Mouse (Mus musculus): ENCODE measurements around the gene Csf2rb2. TPM values are rescaled to one million over a fixed set of nuclear protein-coding genes. Genes with fewer than 3 reads are reported as not detected.
A peak's percentile ranks its signal among the peaks of the same experiment; 100 is the strongest.
"Not testable (repeated sequence)": the region's sequence is repeated elsewhere in the genome, so short reads cannot be mapped to it uniquely, and the experiment has no call there.

The Csf2rb2 gene
- total RNA-seq (2021) = 1 to 10 TPM; 1.1 to 1.2 TPM
- 1.2 and 2.2 TPM in 2 replicates for polyA plus RNA-seq (2012; rRNA removed)
- long read RNA-seq = 0 reads

DNA sequence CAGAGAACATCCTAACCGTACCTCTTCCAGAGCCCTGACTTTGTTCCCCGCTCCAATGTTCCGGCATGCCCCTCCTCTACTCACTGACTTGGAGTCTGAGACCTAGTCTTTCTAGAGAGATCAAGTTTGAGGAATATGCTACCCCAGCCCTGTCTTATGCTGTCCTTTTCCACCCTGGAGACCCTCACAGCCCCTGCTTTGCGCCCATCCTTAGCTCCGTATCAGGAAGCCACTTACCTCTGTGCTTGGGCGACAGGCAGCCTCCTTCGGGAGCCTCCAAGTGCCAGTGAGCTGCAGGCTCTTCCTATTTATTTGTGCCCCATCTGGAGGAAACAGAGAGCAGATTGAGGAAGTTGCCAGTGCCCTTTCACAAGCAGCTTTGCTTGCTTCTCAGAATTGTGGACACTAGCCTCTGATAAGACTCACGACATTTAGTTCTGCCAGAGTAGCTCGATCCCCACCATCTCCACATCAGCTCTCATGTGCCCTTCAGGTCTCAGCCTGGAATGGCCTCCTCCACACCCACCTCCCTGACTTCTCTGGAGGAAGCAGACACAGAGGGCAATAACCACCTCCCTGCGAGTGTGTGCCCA lies at the start of gene Csf2rb2:
Csf2rb2 (minus strand) TSS at position 381 of the 593 bp plus-strand sequence.
- no peak for DNase-seq

- peak; percentile 44 for DNase-seq
Observed at GRCm38 (mm10) chr15:78354958-78355357, 49.4 kb upstream of the Csf2rb2 start.

GRCm38 (mm10) chr15:78351586-78352165 lies 46.2 kb upstream of the Csf2rb2 start:
- no peak for DNase-seq

GRCm38 (mm10) chr15:78344567-78344966 lies 39.0 kb upstream of the Csf2rb2 start:
- DNase-seq = no peak

- DNase-seq = no peak
Observed at GRCm38 (mm10) chr15:78343683-78344082, 38.2 kb upstream of the Csf2rb2 start.

DNA sequence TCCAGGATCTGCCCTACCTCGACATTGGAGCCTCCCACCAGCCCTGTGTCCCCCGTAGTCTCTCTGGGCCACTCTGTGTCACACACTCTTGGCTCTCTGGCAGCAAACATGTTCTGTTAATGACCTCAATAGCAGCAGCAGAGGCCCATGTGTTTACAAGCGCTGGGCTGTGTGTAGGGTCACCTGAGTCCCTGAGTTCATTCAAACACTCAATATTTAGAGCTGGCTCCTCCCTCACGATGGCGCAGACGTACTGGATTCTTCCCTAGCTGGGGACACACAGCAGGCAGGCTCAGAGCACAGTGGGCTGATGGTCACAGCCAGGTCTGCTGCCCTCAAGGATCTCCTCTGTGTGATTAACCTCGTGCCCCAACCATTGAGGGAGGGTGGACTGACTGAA lies 35.4 kb upstream of the Csf2rb2 start:
- DNase-seq = not testable (repeated sequence)

DNA sequence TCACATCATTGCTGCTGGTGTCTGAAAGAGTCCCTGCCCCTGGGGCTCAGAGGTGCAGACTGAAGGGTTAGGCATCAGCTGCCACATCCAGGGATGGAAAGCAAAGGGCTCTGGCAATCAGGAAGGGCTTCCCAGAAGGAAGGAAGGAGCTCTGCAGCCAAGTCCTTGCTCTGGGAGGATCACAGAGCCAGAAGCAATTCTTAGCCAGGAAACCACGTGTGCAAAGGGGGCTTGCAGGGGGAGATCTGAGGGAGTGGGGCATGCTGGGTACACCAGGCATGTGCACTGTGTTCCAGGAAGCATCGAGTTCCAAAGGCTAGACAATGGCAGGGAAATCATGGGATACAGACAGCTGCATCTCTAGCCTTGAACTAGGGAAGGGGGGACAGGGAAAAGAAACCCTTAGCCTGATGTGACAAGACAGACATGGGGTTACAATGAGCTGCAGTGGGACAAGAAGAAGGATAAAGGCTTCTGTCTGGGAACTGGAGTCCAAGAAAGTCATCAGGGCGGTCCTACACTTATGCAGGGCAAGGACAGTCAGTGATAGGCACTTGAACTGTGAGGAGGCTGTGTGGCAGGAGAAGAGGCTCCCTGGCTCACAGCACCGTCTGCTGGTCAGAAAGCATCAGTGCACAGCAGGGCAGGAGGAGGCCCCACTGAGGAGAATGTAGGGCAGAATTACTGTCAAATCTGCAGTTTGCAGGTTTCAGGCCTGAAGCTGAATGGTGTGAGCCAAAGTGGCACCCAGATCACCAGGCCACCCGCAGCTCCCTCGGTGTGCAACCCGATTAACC lies 34.3 kb upstream of the Csf2rb2 start:
- peak; percentile 80 for DNase-seq

DNA sequence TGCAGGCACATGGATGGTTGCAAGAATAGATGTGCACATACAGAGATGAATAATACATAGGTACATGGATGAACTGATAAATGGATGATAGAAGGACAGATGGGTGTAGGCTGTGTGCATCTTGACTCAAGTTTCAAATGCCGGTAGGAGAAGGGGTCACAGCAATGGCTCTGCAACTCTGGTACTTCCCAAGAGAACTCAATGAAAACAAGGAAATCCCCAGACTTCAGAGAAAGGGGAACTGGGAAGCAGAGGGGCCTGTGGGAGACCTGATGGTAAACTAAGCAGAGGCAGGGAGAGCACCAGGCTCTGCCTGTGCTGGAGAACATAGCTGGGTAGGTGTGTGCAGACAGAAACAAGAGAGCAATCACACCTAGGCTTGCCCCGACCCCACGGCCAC lies 28.9 kb upstream of the Csf2rb2 start:
- no peak for DNase-seq

DNA sequence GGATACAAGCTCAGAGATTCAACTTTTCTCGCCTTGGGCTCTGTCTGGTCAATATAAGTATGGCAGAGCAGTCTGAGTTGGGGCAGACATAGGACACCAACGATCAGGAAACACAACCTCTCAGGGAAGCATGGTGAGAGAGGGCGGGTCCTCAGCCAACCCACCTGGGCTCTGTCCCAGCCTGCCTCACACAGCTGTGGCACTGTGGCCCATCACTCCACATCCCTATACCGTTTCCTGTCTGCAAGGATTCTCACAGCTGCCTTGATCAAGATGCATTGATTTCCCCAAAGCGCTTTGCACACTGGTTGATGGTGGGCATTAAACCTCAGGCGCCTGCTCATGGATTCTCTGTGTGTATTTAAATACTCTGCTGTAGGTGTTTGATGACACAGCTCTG lies 27.5 kb upstream of the Csf2rb2 start:
- no peak for DNase-seq

DNA sequence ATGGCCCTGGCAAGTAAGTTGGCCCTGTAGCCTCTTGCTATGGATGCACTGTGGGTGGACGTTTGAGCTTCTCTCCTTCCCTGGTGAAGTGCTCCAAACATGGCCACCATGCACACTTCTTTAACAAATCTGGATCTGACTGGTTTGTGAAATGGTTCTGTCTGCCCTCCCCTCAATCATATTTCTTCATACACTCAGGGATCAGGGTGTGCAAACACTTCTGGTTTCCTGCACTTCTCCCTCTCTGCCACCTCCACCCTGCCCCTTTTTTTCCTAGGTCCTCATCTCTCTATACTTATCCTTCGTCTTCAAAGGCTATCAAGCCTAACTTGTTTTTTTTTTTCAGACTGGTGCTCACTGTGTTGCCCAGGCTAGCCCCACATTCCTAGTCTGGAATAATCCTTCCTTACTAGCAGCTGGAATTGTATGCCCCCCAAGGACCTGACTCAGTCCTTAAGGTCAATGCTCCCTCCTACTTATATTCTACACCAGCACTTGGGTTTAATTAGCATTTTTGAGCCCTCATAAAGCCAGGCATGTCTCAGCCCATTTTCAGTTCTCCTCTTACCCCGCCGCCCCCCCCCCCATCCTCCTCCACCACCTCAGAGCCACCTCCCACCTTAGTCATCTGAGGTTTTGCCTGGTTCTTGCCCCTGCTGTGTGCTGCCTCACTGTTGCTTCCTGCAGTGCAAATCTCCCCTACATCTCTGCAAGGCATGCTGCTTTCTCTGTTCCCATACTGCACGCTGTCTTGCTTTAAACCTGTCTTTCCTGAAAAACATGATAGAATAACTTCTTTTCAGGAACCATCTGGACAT lies 26.2 kb upstream of the Csf2rb2 start:
- no peak for DNase-seq

DNA sequence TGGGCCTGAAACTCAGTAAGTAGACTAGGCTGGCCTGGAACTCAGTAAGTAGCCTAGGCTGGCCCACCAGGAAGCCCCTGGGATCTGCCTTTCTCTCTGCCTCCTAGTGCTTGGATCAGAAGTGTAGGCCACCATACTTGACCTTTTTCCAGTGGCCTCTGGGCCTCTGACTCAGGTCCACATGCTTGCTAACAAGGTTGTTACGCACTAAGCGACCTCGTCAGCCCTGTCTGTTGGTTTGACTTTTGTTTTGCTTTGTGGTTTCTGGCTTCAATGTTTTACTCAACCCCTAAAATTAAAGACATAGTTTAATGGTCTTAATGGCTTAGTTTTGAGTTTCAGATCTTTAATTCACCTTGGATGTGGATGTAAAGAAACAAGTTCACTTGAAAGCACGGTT lies 25.2 kb upstream of the Csf2rb2 start:
- DNase-seq = peak; percentile 79

DNA sequence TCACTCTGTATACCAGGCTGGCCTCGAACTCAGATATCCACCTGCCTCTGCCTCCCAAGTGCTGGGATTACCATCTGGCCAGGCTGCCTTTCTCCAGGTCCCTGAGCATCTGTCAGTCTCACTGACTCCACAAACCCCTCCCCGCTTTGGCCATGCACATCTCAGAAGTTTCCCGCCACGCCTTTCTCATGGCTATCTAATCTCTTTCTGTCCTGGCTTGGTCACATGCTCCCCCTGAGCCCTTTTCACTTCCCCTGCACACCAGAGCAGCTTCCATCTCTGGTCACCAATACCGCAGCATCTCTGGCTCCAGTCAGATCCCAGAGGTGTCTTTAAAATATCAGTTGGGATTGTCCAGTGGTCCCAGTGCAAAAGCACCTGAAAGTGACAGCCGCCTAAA lies 24.5 kb upstream of the Csf2rb2 start:
- DNase-seq = not testable (repeated sequence)

DNA sequence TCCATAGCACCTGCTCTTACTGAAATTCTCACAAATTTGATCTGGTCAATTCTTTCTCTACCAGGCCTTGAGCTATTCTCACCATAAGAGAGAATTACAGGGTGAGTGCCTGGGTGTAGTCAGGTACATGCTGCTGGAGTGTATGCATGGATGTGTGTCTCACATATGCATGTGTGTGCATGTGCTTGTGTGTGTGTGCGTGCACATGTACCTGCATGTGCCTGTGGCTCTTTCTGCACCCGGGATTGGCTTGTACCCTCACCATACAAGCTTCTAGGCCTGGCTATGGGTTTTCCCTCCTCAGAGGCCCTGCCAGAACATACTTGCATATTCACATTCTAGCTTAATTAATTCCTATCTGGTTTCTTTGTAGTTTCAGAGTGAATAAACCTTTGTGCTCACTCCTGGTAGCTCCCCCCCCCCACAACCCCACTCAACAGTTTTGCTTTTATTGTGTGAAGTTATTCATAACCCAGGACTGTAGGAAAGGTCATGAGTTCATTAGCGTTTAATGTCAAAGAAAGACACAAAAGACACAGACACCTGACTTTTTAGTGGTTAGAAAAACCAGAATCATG lies 23.1 kb upstream of the Csf2rb2 start:
- no peak for DNase-seq

- not testable (repeated sequence) for DNase-seq
Observed at GRCm38 (mm10) chr15:78327753-78328341, 22.3 kb upstream of the Csf2rb2 start.

DNA sequence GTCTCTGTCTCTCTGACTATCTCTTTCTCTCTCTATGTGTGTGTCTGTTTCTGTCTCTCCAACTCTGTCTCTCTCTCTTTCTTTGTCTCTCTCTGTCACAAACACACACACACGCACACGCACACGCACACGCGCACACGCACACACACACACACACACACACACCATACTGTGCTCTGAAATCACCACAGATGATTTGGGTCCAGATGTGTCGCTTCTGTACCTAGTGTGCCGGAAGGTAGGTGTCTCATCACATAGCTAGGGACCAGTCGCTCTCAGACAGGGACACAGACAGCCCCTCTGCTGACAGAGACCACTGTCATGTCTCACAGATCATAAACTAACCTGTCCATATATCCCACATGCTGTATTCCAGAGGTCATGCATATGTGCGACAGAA lies 21.2 kb upstream of the Csf2rb2 start:
- no peak for DNase-seq

GRCm38 (mm10) chr15:78325671-78326339 lies 20.3 kb upstream of the Csf2rb2 start, which contains the start of gene Csf2rb:
Csf2rb (plus strand) TSS chr15:78325752.
- no peak for DNase-seq

DNA sequence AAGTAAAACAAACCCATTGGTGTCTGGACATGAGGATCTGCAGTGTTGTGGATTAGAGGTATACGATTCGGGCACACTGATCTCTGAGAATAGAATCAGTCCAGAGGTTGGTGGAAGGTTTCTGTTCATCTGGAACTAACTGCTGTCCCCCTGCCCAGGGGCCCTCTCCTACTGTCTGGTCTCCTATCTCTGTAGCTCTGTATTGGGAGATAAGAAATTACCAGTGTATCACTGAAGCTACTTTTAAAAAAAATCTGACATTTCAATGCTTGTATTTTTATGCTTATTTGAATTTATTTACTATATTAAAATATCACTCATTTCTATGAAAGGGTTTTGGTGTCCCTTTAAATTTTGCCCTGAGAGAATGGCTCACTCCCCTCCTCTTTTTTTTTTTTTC lies 18.8 kb upstream of the Csf2rb2 start:
- DNase-seq = no peak

- DNase-seq = no peak
Observed at GRCm38 (mm10) chr15:78323366-78323765, 17.8 kb upstream of the Csf2rb2 start.

- DNase-seq = peak; percentile 87
Observed at GRCm38 (mm10) chr15:78320825-78321496, 15.4 kb upstream of the Csf2rb2 start.
